Mouse (Mus musculus) kidney, adult 2 months (tissue): ENCODE measurements around the gene Pelp1.

Source experiments
- CTCF ChIP-seq: fragments of 200-500 bp; conservative IDR thresholded peaks from 2 replicates; pipeline ENCODE4 v1.5.1; 2011; ENCODE audit warnings: low read depth, mild to moderate bottlenecking, control low read depth, low read length, moderate library complexity, mixed read lengths; ENCODE audit not compliant: insufficient read depth, insufficient read length
- POLR2A ChIP-seq: fragments of 200-500 bp; IDR thresholded peaks from one replicate; pipeline ENCODE4 v1.6.1; 2011; ENCODE audit warnings: low read depth, low read length, control low read depth

DNA sequence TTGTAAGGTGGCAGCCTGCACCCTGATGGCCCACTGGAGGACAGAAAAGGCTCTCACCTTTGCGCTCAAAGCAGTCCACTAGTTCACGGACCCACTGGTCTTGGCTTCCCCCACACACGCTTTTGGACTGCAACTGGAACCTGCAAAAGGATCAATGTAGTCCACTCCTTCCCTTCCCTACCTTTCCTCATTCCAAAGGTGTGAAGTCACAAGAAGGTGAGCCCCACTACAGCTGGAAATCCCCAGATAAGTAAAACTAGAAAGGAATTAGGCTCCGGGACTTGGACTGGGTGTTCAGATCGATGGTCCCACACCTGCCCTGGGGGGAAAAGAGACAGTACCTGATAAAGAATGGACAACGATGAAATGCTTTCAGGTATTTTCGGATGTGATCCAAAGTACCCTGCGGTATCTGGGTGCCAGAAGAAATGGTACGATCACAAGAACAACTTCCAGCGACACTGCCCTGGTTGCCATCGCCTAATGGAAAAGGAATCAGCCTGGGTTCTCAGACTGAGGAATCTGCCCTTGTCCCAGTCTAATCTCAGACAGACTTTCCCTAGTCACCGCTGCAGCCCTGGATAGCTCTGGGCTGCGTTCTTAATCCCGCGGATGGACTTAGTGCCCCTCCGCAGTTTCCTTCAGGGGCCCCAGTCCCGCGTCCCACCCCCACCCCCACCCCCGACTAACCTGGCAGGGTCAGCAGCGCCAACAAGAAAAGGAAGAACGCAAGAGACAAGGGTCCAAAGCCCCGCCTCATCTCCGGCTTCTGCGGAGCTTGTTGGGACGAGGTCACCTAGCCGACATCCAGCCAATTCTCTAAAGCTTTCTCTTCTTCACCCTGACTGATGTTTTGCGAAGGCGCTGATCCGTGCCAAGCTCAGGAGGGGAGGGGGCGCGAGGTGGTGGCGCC is 49.1 kb upstream of the Pelp1 start, which contains the start of gene Zmynd15:
- no peak for TF ChIP-seq CTCF
- TF ChIP-seq POLR2A = no peak
